Mouse (Mus musculus) telencephalon, adult 2 months (tissue): ENCODE data around the gene Ankrd34c.

Experiments
- DNase-seq: peaks from one replicate; pipeline ENCODE4 v3.0.0-alpha.2; 2011; ENCODE audit warnings: low read depth, low spot score

Gene Ankrd34c

GRCm38 (mm10) chr9:89678974-89679373 is 59.3 kb downstream of the Ankrd34c start:
- no peak for DNase-seq
